Mouse (Mus musculus): ENCODE measurements around the gene Utrn. TPM values are rescaled to one million over a fixed set of nuclear protein-coding genes. Genes with fewer than 3 reads are reported as not detected.

The Utrn gene
- polyA plus RNA-seq, 1 experiment from 2014 or later, result 23.0 TPM

DNA sequence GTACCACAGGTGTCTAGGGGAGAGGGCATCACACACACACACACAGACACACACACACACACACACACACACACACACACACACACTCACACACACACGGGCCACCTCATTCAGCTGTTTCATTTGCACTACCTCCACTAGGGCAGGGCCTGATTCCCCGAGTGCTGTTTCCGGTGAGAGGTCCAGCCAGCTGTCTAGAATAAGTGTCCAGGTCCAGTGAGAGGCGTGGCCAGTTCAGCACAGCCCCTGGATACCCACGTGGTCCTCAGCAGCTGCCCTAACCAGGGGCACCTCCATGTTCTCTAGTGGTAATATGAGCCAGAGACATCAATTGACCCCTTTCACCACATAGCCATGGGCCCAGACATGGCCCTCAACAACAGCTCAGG is 35.0 kb upstream of the Utrn start:
- no peak for DNase-seq (ENCODE audit: low spot score)
- WGBS, result 68% methylated on average over 5 of the region's 5 CpGs
- no peaks in the 10 kb centered on the region for H3K9me3 ChIP-seq (ENCODE audit: control insufficient read depth, low read length)
- no peak for ATAC-seq (replicated peaks; ENCODE audit: low FRiP score)
- H3K4me3 ChIP-seq (ENCODE audit: low read depth, low read length), result no peak overlapping the region
- H3K4me2 ChIP-seq, result no peak overlapping the region
- no peak overlapping the region for H3K9ac ChIP-seq (ENCODE audit: low read depth, low read length)
- H3K27ac ChIP-seq (ENCODE audit: low read depth, low read length), result no peak overlapping the region
- H3K27me3 ChIP-seq (replicated peaks; ENCODE audit: control insufficient read depth, insufficient read depth, low read length), result no peaks in the 10 kb centered on the region
- no peaks in the 10 kb centered on the region for H3K36me3 ChIP-seq (ENCODE audit: control insufficient read depth, insufficient read depth, low read length)
- H3K4me1 ChIP-seq (replicated peaks; ENCODE audit: control insufficient read depth, insufficient read depth, low read length), result no peaks in the 10 kb centered on the region

DNA sequence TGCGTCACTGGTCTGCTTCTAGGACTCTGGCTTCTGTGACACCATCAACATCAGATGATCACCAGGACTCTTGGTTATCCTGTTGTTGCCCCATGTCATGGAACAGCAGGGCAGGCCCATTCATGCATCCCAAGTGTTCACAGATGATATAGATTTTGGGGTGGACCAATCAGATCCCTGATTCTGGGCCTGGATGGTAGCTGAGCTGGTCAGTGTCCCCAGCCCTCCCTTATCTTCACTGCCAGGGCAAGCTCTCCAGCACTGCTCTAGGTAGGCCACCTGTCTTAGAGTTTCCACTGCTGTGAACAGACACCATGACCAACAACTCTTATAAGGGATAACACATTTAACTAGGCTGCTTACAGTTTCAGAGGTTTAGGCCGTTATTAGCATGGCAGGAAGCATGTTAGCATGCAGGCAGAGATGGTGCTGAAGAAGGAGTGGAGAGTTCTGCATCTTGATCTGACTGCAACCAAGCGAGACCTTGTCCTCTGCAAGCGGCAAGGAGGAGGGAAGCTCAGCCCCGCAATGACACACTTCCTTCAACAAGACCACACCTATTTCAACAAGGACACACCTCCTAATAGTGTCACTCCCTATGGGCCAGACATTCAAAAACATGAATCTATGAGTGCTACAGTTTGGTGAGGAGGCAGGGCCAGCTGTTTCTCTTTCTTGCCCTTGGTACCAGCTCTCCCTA is 34.4 kb upstream of the Utrn start:
- Histone ChIP-seq H3K4me1 (replicated peaks; ENCODE audit: control insufficient read depth, insufficient read depth, low read length) (no peaks in the 10 kb centered on the region), H3K4me2 (no peak overlapping the region), H3K9ac (ENCODE audit: low read depth, low read length) (no peak overlapping the region), H3K27ac (ENCODE audit: low read depth, low read length) (no peak overlapping the region), H3K4me3 (ENCODE audit: low read depth, low read length) (no peak overlapping the region), H3K27me3 (replicated peaks; ENCODE audit: control insufficient read depth, insufficient read depth, low read length) (no peaks in the 10 kb centered on the region), H3K9me3 (ENCODE audit: control insufficient read depth, low read length) (no peaks in the 10 kb centered on the region), H3K36me3 (ENCODE audit: control insufficient read depth, insufficient read depth, low read length) (no peaks in the 10 kb centered on the region)
- WGBS, result 77% methylated on average over 5 of the region's 5 CpGs
- DNase-seq (ENCODE audit: low spot score), result no peak
- no peak for ATAC-seq (replicated peaks; ENCODE audit: low FRiP score)

DNA sequence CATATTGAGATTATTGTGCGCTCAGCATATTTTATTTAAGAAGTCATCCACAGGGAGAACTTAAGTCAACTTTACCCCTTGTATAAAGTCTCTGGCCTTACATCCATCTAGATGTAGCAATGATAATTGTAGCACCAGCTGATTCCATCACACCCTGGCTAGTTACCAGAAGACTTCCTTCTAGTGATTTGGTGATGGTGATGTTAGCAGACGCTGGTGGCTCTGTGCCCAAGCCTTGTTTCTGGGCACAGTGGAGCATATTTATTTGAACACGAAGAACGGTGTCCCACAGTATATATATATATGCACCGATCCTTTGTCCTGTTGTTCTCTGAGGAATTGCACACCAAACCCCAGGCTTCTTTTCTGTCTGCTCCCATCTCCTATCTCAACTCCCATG is 30.7 kb upstream of the Utrn start:
- 89% methylated on average over 5 of the region's 5 CpGs for WGBS
- Histone ChIP-seq H3K4me3 (ENCODE audit: low read depth, low read length) (no peak overlapping the region), H3K4me1 (replicated peaks; ENCODE audit: control insufficient read depth, insufficient read depth, low read length) (no peaks in the 10 kb centered on the region), H3K27me3 (replicated peaks; ENCODE audit: control insufficient read depth, insufficient read depth, low read length) (no peaks in the 10 kb centered on the region), H3K36me3 (ENCODE audit: control insufficient read depth, insufficient read depth, low read length) (no peaks in the 10 kb centered on the region), H3K27ac (ENCODE audit: low read depth, low read length) (no peak overlapping the region), H3K9ac (ENCODE audit: low read depth, low read length) (no peak overlapping the region), H3K4me2 (no peak overlapping the region), H3K9me3 (ENCODE audit: control insufficient read depth, low read length) (no peaks in the 10 kb centered on the region)
- ATAC-seq (replicated peaks; ENCODE audit: low FRiP score) (no peak), DNase-seq (ENCODE audit: low spot score) (no peak)

DNA sequence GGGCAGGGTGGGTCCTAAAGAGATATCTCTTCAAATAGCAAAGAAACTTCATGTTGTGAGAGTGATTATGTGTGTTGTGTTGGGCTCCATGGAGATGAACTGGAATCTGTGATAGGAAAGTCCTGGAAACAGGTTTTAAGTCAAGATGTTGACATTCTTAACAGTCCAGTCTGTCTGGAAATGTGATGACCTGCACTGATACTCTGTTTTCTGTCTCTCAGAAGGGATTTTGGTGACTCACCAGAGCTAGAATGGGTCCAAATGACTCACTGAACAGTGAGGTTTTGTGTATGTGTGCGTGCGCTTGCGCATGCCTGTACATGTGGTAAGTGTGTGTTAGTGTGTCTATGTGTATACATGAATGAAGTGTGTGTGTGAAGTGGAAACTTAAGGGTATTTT is 24.2 kb upstream of the Utrn start:
- 96% methylated on average over 3 of the region's 3 CpGs for WGBS
- DNase-seq (ENCODE audit: low spot score) (no peak), ATAC-seq (replicated peaks; ENCODE audit: low FRiP score) (no peak)
- Histone ChIP-seq H3K4me2 (no peak overlapping the region), H3K9ac (ENCODE audit: low read depth, low read length) (no peak overlapping the region), H3K27me3 (replicated peaks; ENCODE audit: control insufficient read depth, insufficient read depth, low read length) (no peaks in the 10 kb centered on the region), H3K4me1 (replicated peaks; ENCODE audit: control insufficient read depth, insufficient read depth, low read length) (no peaks in the 10 kb centered on the region), H3K9me3 (ENCODE audit: control insufficient read depth, low read length) (no peaks in the 10 kb centered on the region), H3K36me3 (ENCODE audit: control insufficient read depth, insufficient read depth, low read length) (no peaks in the 10 kb centered on the region), H3K27ac (ENCODE audit: low read depth, low read length) (no peak overlapping the region), H3K4me3 (ENCODE audit: low read depth, low read length) (no peak overlapping the region)

DNA sequence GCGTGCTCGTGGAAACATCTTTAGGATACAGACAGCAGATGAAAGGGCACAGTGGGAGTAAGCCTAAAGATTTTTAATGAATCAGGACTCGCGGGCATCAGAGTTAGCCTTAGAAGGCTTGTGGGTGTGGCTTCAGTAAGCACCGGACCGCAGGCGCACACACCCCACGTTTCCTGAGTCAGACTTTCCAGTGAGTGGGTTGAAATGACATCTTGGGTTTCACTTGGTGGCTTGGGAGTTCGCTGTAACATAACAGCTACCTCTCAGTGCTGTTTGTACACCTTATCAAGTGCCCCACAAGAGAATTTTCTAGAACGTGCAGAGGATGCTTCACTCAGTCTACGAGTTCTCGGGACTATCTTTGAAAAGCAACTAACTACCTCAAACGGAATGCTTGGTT is 19.2 kb upstream of the Utrn start:
- DNase-seq (ENCODE audit: low spot score), result no peak
- Histone ChIP-seq H3K9ac (ENCODE audit: low read depth, low read length) (no peak overlapping the region), H3K27ac (ENCODE audit: low read depth, low read length) (no peak overlapping the region), H3K4me2 (no peak overlapping the region), H3K4me1 (replicated peaks; ENCODE audit: control insufficient read depth, insufficient read depth, low read length) (no peaks in the 10 kb centered on the region), H3K36me3 (ENCODE audit: control insufficient read depth, insufficient read depth, low read length) (no peaks in the 10 kb centered on the region), H3K9me3 (ENCODE audit: control insufficient read depth, low read length) (no peaks in the 10 kb centered on the region), H3K27me3 (replicated peaks; ENCODE audit: control insufficient read depth, insufficient read depth, low read length) (no peaks in the 10 kb centered on the region), H3K4me3 (ENCODE audit: low read depth, low read length) (no peak overlapping the region)
- 74% methylated on average over 13 of the region's 13 CpGs for WGBS
- no peak for ATAC-seq (replicated peaks; ENCODE audit: low FRiP score)

DNA sequence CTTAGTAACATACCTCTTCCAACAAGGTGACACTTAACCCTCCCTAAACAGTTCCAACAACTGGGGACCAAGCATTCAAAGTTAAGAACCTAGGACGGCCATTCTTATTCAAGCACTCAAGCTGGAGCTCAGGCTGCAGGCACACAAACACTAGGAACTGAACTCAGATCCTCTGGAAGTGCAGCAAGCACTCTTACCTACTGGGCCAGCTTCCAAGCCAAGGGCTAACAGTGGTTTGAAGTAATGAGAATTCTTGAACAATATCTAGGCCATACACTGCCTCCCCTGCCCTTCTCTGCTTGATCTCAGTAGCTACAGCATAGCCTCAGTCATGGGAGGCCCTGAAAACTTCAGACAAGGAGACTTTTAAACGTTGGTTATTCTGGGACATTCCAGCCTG is 18.6 kb upstream of the Utrn start:
- no peak for DNase-seq (ENCODE audit: low spot score)
- Histone ChIP-seq H3K4me2 (no peak overlapping the region), H3K36me3 (ENCODE audit: control insufficient read depth, insufficient read depth, low read length) (no peaks in the 10 kb centered on the region), H3K4me3 (ENCODE audit: low read depth, low read length) (no peak overlapping the region), H3K27me3 (replicated peaks; ENCODE audit: control insufficient read depth, insufficient read depth, low read length) (no peaks in the 10 kb centered on the region), H3K9ac (ENCODE audit: low read depth, low read length) (no peak overlapping the region), H3K4me1 (replicated peaks; ENCODE audit: control insufficient read depth, insufficient read depth, low read length) (no peaks in the 10 kb centered on the region), H3K9me3 (ENCODE audit: control insufficient read depth, low read length) (no peaks in the 10 kb centered on the region), H3K27ac (ENCODE audit: low read depth, low read length) (no peak overlapping the region)
- no peak for ATAC-seq (replicated peaks; ENCODE audit: low FRiP score)
- WGBS, result 72% methylated on average over 2 of the region's 2 CpGs

DNA sequence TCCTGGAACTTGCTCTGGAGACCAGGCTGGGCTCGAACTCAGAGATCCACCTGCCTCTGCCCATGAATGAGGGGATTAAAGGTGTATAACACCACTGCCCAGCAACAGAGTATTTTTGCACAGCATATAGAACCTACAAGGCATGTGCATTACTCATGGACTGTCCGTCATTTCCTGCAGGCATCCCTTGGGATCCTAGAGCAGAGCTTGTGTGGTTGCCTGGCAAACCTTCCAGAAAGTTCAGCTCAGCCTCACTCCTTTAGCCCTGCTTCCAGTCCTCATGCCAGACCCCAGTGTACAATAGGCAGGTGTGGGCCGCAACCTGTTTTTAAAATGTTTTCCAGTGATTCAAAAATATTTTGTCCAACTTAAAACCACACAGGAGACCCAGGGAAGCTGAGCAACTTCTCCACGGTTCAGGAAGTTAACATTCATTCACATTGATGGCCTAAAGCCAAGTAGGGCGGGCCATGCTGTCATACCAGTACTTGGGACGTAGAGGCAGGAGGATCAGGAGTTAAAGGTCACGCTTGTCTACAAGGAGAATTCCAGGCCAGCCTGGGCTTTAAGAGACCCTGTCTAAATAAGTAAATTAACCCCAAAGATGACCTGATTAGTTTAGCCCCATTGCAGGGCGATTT is 15.3 kb upstream of the Utrn start:
- ATAC-seq (replicated peaks; ENCODE audit: low FRiP score), result no peak
- H3K4me3 ChIP-seq (ENCODE audit: low read depth, low read length), result no peak overlapping the region
- no peak for DNase-seq (ENCODE audit: low spot score)
- no peak overlapping the region for H3K9ac ChIP-seq (ENCODE audit: low read depth, low read length)
- H3K9me3 ChIP-seq (ENCODE audit: control insufficient read depth, low read length), result no peaks in the 10 kb centered on the region
- H3K27me3 ChIP-seq (replicated peaks; ENCODE audit: control insufficient read depth, insufficient read depth, low read length), result no peaks in the 10 kb centered on the region
- H3K4me1 ChIP-seq (replicated peaks; ENCODE audit: control insufficient read depth, insufficient read depth, low read length), result no peaks in the 10 kb centered on the region
- H3K27ac ChIP-seq (ENCODE audit: low read depth, low read length), result no peak overlapping the region
- no peak overlapping the region for H3K4me2 ChIP-seq
- no peaks in the 10 kb centered on the region for H3K36me3 ChIP-seq (ENCODE audit: control insufficient read depth, insufficient read depth, low read length)
- WGBS, result 67% methylated on average over 8 of the region's 8 CpGs

DNA sequence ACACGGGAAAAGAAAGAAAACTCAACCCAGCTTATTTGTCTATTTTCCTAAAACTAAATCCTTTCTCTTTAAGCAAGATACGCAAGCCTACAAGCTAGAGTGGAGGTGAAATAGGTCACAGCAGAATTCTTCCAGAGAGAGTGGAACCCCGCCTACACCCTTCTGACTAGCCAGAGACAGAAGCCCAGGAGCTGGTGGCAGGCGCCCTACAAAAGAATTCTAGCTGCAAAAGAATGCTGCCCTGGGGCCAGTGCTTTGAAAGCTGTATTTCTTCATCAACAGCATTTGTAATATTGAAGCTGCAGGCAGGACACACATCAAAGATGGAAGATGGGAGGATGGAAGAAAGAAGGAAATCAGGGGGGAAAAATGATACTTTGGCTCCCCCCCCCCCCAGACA is 12.7 kb upstream of the Utrn start:
- H3K36me3 ChIP-seq (ENCODE audit: control insufficient read depth, insufficient read depth, low read length), result no peaks in the 10 kb centered on the region
- H3K9ac ChIP-seq (ENCODE audit: low read depth, low read length), result no peak overlapping the region
- DNase-seq (ENCODE audit: low spot score), result no peak
- no peaks in the 10 kb centered on the region for H3K27me3 ChIP-seq (replicated peaks; ENCODE audit: control insufficient read depth, insufficient read depth, low read length)
- ATAC-seq (replicated peaks; ENCODE audit: low FRiP score), result no peak
- no peak overlapping the region for H3K27ac ChIP-seq (ENCODE audit: low read depth, low read length)
- no peak overlapping the region for H3K4me3 ChIP-seq (ENCODE audit: low read depth, low read length)
- 80% methylated on average over 4 of the region's 4 CpGs for WGBS
- no peaks in the 10 kb centered on the region for H3K4me1 ChIP-seq (replicated peaks; ENCODE audit: control insufficient read depth, insufficient read depth, low read length)
- H3K4me2 ChIP-seq, result no peak overlapping the region
- H3K9me3 ChIP-seq (ENCODE audit: control insufficient read depth, low read length), result no peaks in the 10 kb centered on the region

DNA sequence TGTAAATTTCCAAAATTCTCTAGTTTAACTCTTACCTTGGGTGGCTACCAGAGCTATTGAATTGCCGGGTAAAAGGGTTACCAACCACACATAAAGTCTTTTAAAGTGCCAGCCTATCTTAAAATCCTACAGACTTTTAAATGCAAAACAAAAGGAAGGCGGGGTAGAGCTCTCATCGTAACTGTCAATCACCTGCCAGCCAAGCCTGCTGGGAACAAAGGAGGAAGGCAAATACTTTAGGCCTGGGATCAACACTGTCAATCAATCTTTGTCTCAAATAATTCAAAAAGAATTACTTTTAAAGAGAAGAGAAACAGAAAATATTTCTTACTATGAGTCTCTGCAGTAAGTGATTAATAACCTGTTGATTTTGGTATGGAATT is 10.1 kb upstream of the Utrn start:
- H3K9ac ChIP-seq (ENCODE audit: low read depth, low read length), result no peak overlapping the region
- no peak for ATAC-seq (replicated peaks; ENCODE audit: low FRiP score)
- no peaks in the 10 kb centered on the region for H3K9me3 ChIP-seq (ENCODE audit: control insufficient read depth, low read length)
- no peak overlapping the region for H3K27ac ChIP-seq (ENCODE audit: low read depth, low read length)
- H3K36me3 ChIP-seq (ENCODE audit: control insufficient read depth, insufficient read depth, low read length), result no peaks in the 10 kb centered on the region
- H3K4me3 ChIP-seq (ENCODE audit: low read depth, low read length), result no peak overlapping the region
- no peak overlapping the region for H3K4me2 ChIP-seq
- DNase-seq (ENCODE audit: low spot score), result no peak
- no peaks in the 10 kb centered on the region for H3K4me1 ChIP-seq (replicated peaks; ENCODE audit: control insufficient read depth, insufficient read depth, low read length)
- WGBS, result 38% methylated on average over 3 of the region's 3 CpGs
- no peaks in the 10 kb centered on the region for H3K27me3 ChIP-seq (replicated peaks; ENCODE audit: control insufficient read depth, insufficient read depth, low read length)

Data from liver, embryonic 11.5 days (tissue).